Mouse (Mus musculus) hindbrain, embryonic 13.5 days (tissue): Measurements from ENCODE around the gene Scarf2. TPM values are rescaled to one million over a fixed set of nuclear protein-coding genes. Genes with fewer than 3 reads are reported as not detected.

Source experiments
- ATAC-seq: fragments of 200-750 bp; cut with Nextera tagmentation; 2 replicates; pipeline ENCODE4 v1.8.0; 2017; ENCODE audit warnings: moderate TSS enrichment; ENCODE audit not compliant: low FRiP score
- H3K27ac ChIP-seq: fragments of 300-500 bp; sonication (generic); 2 replicates; pipeline ENCODE4 v1.5.1; 2015; ENCODE audit warnings: inconsistent platforms, mild to moderate bottlenecking, moderate library complexity
- H3K27me3 ChIP-seq: fragments of 300-500 bp; sonication (generic); 2 replicates; pipeline ENCODE4 v1.6.1; 2015; ENCODE audit warnings: mild to moderate bottlenecking, inconsistent platforms
- H3K36me3 ChIP-seq: fragments of 300-500 bp; sonication (generic); 2 replicates; pipeline ENCODE4 v1.6.1; 2015; ENCODE audit warnings: mild to moderate bottlenecking, inconsistent platforms
- H3K4me1 ChIP-seq: fragments of 300-500 bp; sonication (generic); replicated peaks from 2 replicates; pipeline ENCODE4 v1.6.1; 2015; ENCODE audit warnings: inconsistent platforms
- H3K4me2 ChIP-seq: fragments of 300-500 bp; sonication (generic); 2 replicates; pipeline ENCODE4 v1.6.1; 2015; ENCODE audit warnings: inconsistent platforms, mild to moderate bottlenecking, moderate library complexity
- H3K4me3 ChIP-seq: fragments of 300-500 bp; sonication (generic); 2 replicates; pipeline ENCODE4 v1.5.1; 2015; ENCODE audit warnings: mild to moderate bottlenecking, inconsistent platforms
- H3K9ac ChIP-seq: fragments of 300-500 bp; sonication (generic); 2 replicates; pipeline ENCODE4 v1.6.1; 2015; ENCODE audit warnings: mild to moderate bottlenecking, inconsistent platforms
- H3K9me3 ChIP-seq: fragments of 300-500 bp; sonication (generic); 2 replicates; pipeline ENCODE4 v1.6.1; 2016; ENCODE audit warnings: inconsistent platforms
- WGBS: fragments of 180-500 bp; shearing (Covaris S2); methylation state at CpG from one replicate; pipeline ENCODE4 v1.1.7; 2015; 5-methylcytosine and 5-hydroxymethylcytosine counted together
- polyA plus RNA-seq: library from polyadenylated mRNA; unstranded; fragments of >200 nt; fragmentation: Nextera tagmentation; extraction: Ambion mirVana; gene quantifications from 2 replicates; pipeline ENCODE4 v1.2.1, GENCODE M21; 2015

The Scarf2 gene
- polyA plus RNA-seq, 1 experiment from 2014 or later = 1.6 TPM

- ATAC-seq = no peak
- Histone ChIP-seq H3K27me3 (peaks cover 89% of the 10 kb centered on the region), H3K9ac (peak overlapping the region; percentile 63), H3K4me2 (peak overlapping the region; percentile 62), H3K27ac (no peak overlapping the region), H3K4me1 (peaks cover 60% of the 10 kb centered on the region), H3K4me3 (peak overlapping the region; percentile 40), H3K36me3 (no peaks in the 10 kb centered on the region), H3K9me3 (no peaks in the 10 kb centered on the region)
- WGBS = 5% methylated on average over 18 of the region's 18 CpGs
Measured at GRCm38 (mm10) chr16:17802456-17802838, 5.4 kb downstream of the Scarf2 start.

GRCm38 (mm10) chr16:17802839-17803674 lies 6.0 kb downstream of the Scarf2 start:
- no peaks in the 10 kb centered on the region for H3K9me3 ChIP-seq
- peak overlapping the region; percentile 63 for H3K9ac ChIP-seq
- H3K4me1 ChIP-seq = peaks cover 60% of the 10 kb centered on the region
- no peaks in the 10 kb centered on the region for H3K36me3 ChIP-seq
- H3K4me2 ChIP-seq = peak overlapping the region; percentile 62
- peak overlapping the region; percentile 40 for H3K4me3 ChIP-seq
- 1% methylated on average over 83 of the region's 83 CpGs for WGBS
- ATAC-seq = no peak
- no peak overlapping the region for H3K27ac ChIP-seq
- H3K27me3 ChIP-seq = peaks cover 86% of the 10 kb centered on the region

- no peaks in the 10 kb centered on the region for H3K9me3 ChIP-seq
- H3K9ac ChIP-seq = peak overlapping the region; percentile 63; the same call in 1 of the 2 replicates
- no peak overlapping the region for H3K27ac ChIP-seq
- WGBS = 8% methylated on average over 33 of the region's 33 CpGs
- peak overlapping the region; percentile 62 for H3K4me2 ChIP-seq
- H3K4me1 ChIP-seq = peaks cover 55% of the 10 kb centered on the region
- peak overlapping the region; percentile 40 for H3K4me3 ChIP-seq
- peaks cover 84% of the 10 kb centered on the region for H3K27me3 ChIP-seq
- ATAC-seq = no peak
- no peaks in the 10 kb centered on the region for H3K36me3 ChIP-seq
Measured at GRCm38 (mm10) chr16:17803675-17804448, 6.8 kb downstream of the Scarf2 start.

- peak overlapping the region; percentile 40 for H3K4me3 ChIP-seq
- peaks cover 84% of the 10 kb centered on the region for H3K27me3 ChIP-seq
- H3K27ac ChIP-seq = no peak overlapping the region
- H3K4me2 ChIP-seq = peak overlapping the region; percentile 56
- peak overlapping the region; percentile 61; the same call in 1 of the 2 replicates for H3K9ac ChIP-seq
- no peaks in the 10 kb centered on the region for H3K36me3 ChIP-seq
- no peaks in the 10 kb centered on the region for H3K9me3 ChIP-seq
- H3K4me1 ChIP-seq = peaks cover 59% of the 10 kb centered on the region
- ATAC-seq = no peak
- WGBS = 2% methylated on average over 33 of the region's 33 CpGs
Measured at GRCm38 (mm10) chr16:17804449-17804912, 7.4 kb downstream of the Scarf2 start.

GRCm38 (mm10) chr16:17804982-17805381 lies 7.9 kb downstream of the Scarf2 start:
- no peak for ATAC-seq
- H3K27ac ChIP-seq = no peak overlapping the region
- H3K36me3 ChIP-seq = no peaks in the 10 kb centered on the region
- H3K4me1 ChIP-seq = peaks cover 64% of the 10 kb centered on the region
- H3K4me3 ChIP-seq = peak overlapping the region; percentile 40
- WGBS = 7% methylated on average over 7 of the region's 7 CpGs
- H3K27me3 ChIP-seq = peaks cover 82% of the 10 kb centered on the region
- peak overlapping the region; percentile 56 for H3K4me2 ChIP-seq
- no peak overlapping the region for H3K9ac ChIP-seq
- no peaks in the 10 kb centered on the region for H3K9me3 ChIP-seq

GRCm38 (mm10) chr16:17806581-17807191 lies 9.6 kb downstream of the Scarf2 start:
- WGBS = 4% methylated on average over 50 of the region's 50 CpGs
- Histone ChIP-seq H3K27me3 (peaks cover 80% of the 10 kb centered on the region), H3K27ac (peak overlapping the region; percentile 86), H3K9me3 (no peaks in the 10 kb centered on the region), H3K4me3 (peak overlapping the region; percentile 61), H3K4me1 (peaks cover 68% of the 10 kb centered on the region), H3K36me3 (no peaks in the 10 kb centered on the region), H3K4me2 (peak overlapping the region; percentile 90), H3K9ac (peak overlapping the region; percentile 90)
- ATAC-seq = peak; percentile 18

GRCm38 (mm10) chr16:17807192-17808009 lies 10.3 kb downstream of the Scarf2 start:
- Histone ChIP-seq H3K9me3 (no peaks in the 10 kb centered on the region), H3K4me1 (peaks cover 62% of the 10 kb centered on the region), H3K4me3 (peak overlapping the region; percentile 61), H3K36me3 (no peaks in the 10 kb centered on the region), H3K27me3 (peaks cover 74% of the 10 kb centered on the region), H3K4me2 (peak overlapping the region; percentile 90), H3K9ac (peak overlapping the region; percentile 90), H3K27ac (peak overlapping the region; percentile 86)
- ATAC-seq = peak; percentile 87
- 2% methylated on average over 65 of the region's 73 CpGs for WGBS

GRCm38 (mm10) chr16:17809125-17809524 lies 12.0 kb downstream of the Scarf2 start:
- H3K4me2 ChIP-seq = no peak overlapping the region
- H3K27ac ChIP-seq = no peak overlapping the region
- no peaks in the 10 kb centered on the region for H3K9me3 ChIP-seq
- H3K4me1 ChIP-seq = peaks cover 45% of the 10 kb centered on the region
- H3K36me3 ChIP-seq = no peaks in the 10 kb centered on the region
- WGBS = 88% methylated on average over 4 of the region's 4 CpGs
- no peak for ATAC-seq
- peaks cover 74% of the 10 kb centered on the region for H3K27me3 ChIP-seq
- H3K9ac ChIP-seq = 0 out of 2 replicates have a peak overlapping the region, but pooled peaks have one; percentile 19
- no peak overlapping the region for H3K4me3 ChIP-seq

GRCm38 (mm10) chr16:17809711-17810110 lies 12.6 kb downstream of the Scarf2 start:
- WGBS = 22% methylated on average over 7 of the region's 7 CpGs
- Histone ChIP-seq H3K36me3 (no peaks in the 10 kb centered on the region), H3K4me3 (no peak overlapping the region), H3K27ac (no peak overlapping the region; the same call in 1 of the 2 replicates), H3K4me2 (no peak overlapping the region), H3K9ac (peak overlapping the region; percentile 19; the same call in 1 of the 2 replicates), H3K27me3 (peaks cover 74% of the 10 kb centered on the region), H3K9me3 (no peaks in the 10 kb centered on the region), H3K4me1 (peaks cover 39% of the 10 kb centered on the region)
- no peak for ATAC-seq

GRCm38 (mm10) chr16:17812120-17812519 lies 15.0 kb downstream of the Scarf2 start:
- Histone ChIP-seq H3K9me3 (no peaks in the 10 kb centered on the region), H3K36me3 (no peaks in the 10 kb centered on the region), H3K4me1 (peaks cover 42% of the 10 kb centered on the region), H3K27ac (no peak overlapping the region), H3K4me2 (no peak overlapping the region), H3K4me3 (no peak overlapping the region), H3K27me3 (peaks cover 74% of the 10 kb centered on the region), H3K9ac (no peak overlapping the region)
- no peak for ATAC-seq
- WGBS = 9% methylated on average over 5 of the region's 5 CpGs

GRCm38 (mm10) chr16:17813173-17813572 lies 16.1 kb downstream of the Scarf2 start:
- WGBS = 51% methylated on average over 4 of the region's 4 CpGs
- no peak overlapping the region for H3K4me3 ChIP-seq
- H3K4me2 ChIP-seq = no peak overlapping the region
- H3K9me3 ChIP-seq = no peaks in the 10 kb centered on the region
- no peaks in the 10 kb centered on the region for H3K36me3 ChIP-seq
- H3K27ac ChIP-seq = no peak overlapping the region
- no peak for ATAC-seq
- peaks cover 34% of the 10 kb centered on the region for H3K4me1 ChIP-seq
- H3K9ac ChIP-seq = no peak overlapping the region
- peaks cover 77% of the 10 kb centered on the region for H3K27me3 ChIP-seq
